Mouse (Mus musculus) embryo, embryonic 10 days (tissue): ENCODE measurements around the gene Gm4922.

Experiments used
- DNase-seq: peaks from one replicate; pipeline ENCODE4 v3.0.0-alpha.2; 2015; ENCODE audit warnings: low spot score

The Gm4922 gene

GRCm38 (mm10) chr10:18786693-18787092 is at the start of gene Gm4922:
TSS of gene Gm4922 (minus strand) at chr10:18786793.
- DNase-seq: no peak

GRCm38 (mm10) chr10:18835684-18836479 is 49.3 kb upstream of the Gm4922 start:
- DNase-seq: peak; percentile 41

GRCm38 (mm10) chr10:18834389-18834788 is 47.8 kb upstream of the Gm4922 start:
- no peak for DNase-seq

GRCm38 (mm10) chr10:18831823-18832222 is 45.2 kb upstream of the Gm4922 start:
- DNase-seq: no peak

GRCm38 (mm10) chr10:18830359-18830758 is 43.8 kb upstream of the Gm4922 start:
- DNase-seq: no peak

GRCm38 (mm10) chr10:18827936-18828335 is 41.3 kb upstream of the Gm4922 start:
- no peak for DNase-seq

- DNase-seq: no peak
These were observed 39.5 kb upstream of the Gm4922 start for GRCm38 (mm10) chr10:18826107-18826506.

GRCm38 (mm10) chr10:18825143-18825542 is 38.5 kb upstream of the Gm4922 start:
- no peak for DNase-seq

GRCm38 (mm10) chr10:18816560-18816959 is 30.0 kb upstream of the Gm4922 start:
- DNase-seq: peak; percentile 63

- no peak for DNase-seq
These were observed 25.2 kb upstream of the Gm4922 start for GRCm38 (mm10) chr10:18811751-18812150.

- DNase-seq: no peak
These were observed 3.5 kb upstream of the Gm4922 start for GRCm38 (mm10) chr10:18790063-18790462.

- no peak for DNase-seq
These were observed 2.0 kb upstream of the Gm4922 start for GRCm38 (mm10) chr10:18788601-18789000.

- DNase-seq: peak; percentile 5
These were observed 9.0 kb downstream of the Gm4922 start for GRCm38 (mm10) chr10:18777546-18777945.

GRCm38 (mm10) chr10:18772537-18773179 is 13.9 kb downstream of the Gm4922 start:
- DNase-seq: no peak

GRCm38 (mm10) chr10:18769909-18770308 is 16.7 kb downstream of the Gm4922 start:
- DNase-seq: no peak

- DNase-seq: peak; percentile 75
These were observed 26.4 kb downstream of the Gm4922 start for GRCm38 (mm10) chr10:18760241-18760640.

- no peak for DNase-seq
These were observed 36.5 kb downstream of the Gm4922 start for GRCm38 (mm10) chr10:18750057-18750456.

- DNase-seq: peak; percentile 68
These were observed 43.1 kb downstream of the Gm4922 start, which contains the start of gene Arfgef3 for GRCm38 (mm10) chr10:18743286-18744142. TSS of gene Arfgef3 (minus strand) at chr10:18743949.

GRCm38 (mm10) chr10:18742086-18742485 is 44.5 kb downstream of the Gm4922 start:
- no peak for DNase-seq

- DNase-seq: no peak
These were observed 45.6 kb downstream of the Gm4922 start for GRCm38 (mm10) chr10:18741024-18741423.
